Mouse (Mus musculus): ENCODE data around the gene Pcca. TPM values are rescaled to one million over a fixed set of nuclear protein-coding genes. Genes with fewer than 3 reads are reported as not detected.
"Not testable (repeated sequence)": the region's sequence is repeated elsewhere in the genome, so short reads cannot be mapped to it uniquely, and the experiment has no call there.

The Pcca gene
- polyA plus RNA-seq, 1 experiment, result 15.6 TPM

GRCm38 (mm10) chr14:122552761-122553445, 18.8 kb downstream of the Pcca start:
- no peak for DNase-seq (ENCODE audit: low read depth, low spot score)
- WGBS, result 60% methylated on average over 7 of the region's 7 CpGs

- WGBS, result 83% methylated on average over 9 of the region's 9 CpGs
- DNase-seq (ENCODE audit: low read depth, low spot score), result no peak
These were observed 23.2 kb downstream of the Pcca start for GRCm38 (mm10) chr14:122557353-122557752.

GRCm38 (mm10) chr14:122560893-122561452, 26.8 kb downstream of the Pcca start:
- WGBS, result 90% methylated on average over 1 of the region's 1 CpGs
- DNase-seq (ENCODE audit: low read depth, low spot score), result not testable (repeated sequence)

- no peak for DNase-seq (ENCODE audit: low read depth, low spot score)
- 94% methylated on average over 9 of the region's 9 CpGs for WGBS
These were observed 36.7 kb downstream of the Pcca start for GRCm38 (mm10) chr14:122570862-122571261.

GRCm38 (mm10) chr14:122574064-122574751, 40.1 kb downstream of the Pcca start:
- 68% methylated on average over 7 of the region's 7 CpGs for WGBS
- no peak for DNase-seq (ENCODE audit: low read depth, low spot score)

- DNase-seq (ENCODE audit: low read depth, low spot score), result no peak
- WGBS, result 89% methylated on average over 4 of the region's 4 CpGs
These were observed 43.7 kb downstream of the Pcca start for GRCm38 (mm10) chr14:122577816-122578215.

GRCm38 (mm10) chr14:122582057-122582456, 47.9 kb downstream of the Pcca start:
- 90% methylated on average over 4 of the region's 4 CpGs for WGBS
- no peak for DNase-seq (ENCODE audit: low read depth, low spot score)

- WGBS, result 80% methylated on average over 7 of the region's 7 CpGs
- no peak for DNase-seq (ENCODE audit: low read depth, low spot score)
These were observed 48.5 kb downstream of the Pcca start for GRCm38 (mm10) chr14:122582491-122583077.

GRCm38 (mm10) chr14:122584087-122584486, 50.0 kb downstream of the Pcca start:
- 89% methylated on average over 2 of the region's 2 CpGs for WGBS
- DNase-seq (ENCODE audit: low read depth, low spot score), result not testable (repeated sequence)

GRCm38 (mm10) chr14:122586942-122587341, 52.8 kb downstream of the Pcca start:
- 87% methylated on average over 4 of the region's 4 CpGs for WGBS
- DNase-seq (ENCODE audit: low read depth, low spot score), result no peak

- DNase-seq (ENCODE audit: low read depth, low spot score), result no peak
- WGBS, result 68% methylated on average over 5 of the region's 5 CpGs
These were observed 63.4 kb downstream of the Pcca start for GRCm38 (mm10) chr14:122597534-122597933.

GRCm38 (mm10) chr14:122598802-122599201, 64.7 kb downstream of the Pcca start:
- DNase-seq (ENCODE audit: low read depth, low spot score), result no peak
- 74% methylated on average over 2 of the region's 2 CpGs for WGBS

GRCm38 (mm10) chr14:122599839-122600238, 65.7 kb downstream of the Pcca start:
- 85% methylated on average over 9 of the region's 9 CpGs for WGBS
- DNase-seq (ENCODE audit: low read depth, low spot score), result no peak

- DNase-seq (ENCODE audit: low read depth, low spot score), result no peak
These were observed 68.6 kb downstream of the Pcca start for GRCm38 (mm10) chr14:122602701-122603100.

GRCm38 (mm10) chr14:122606499-122606898, 72.4 kb downstream of the Pcca start:
- WGBS, result 85% methylated on average over 1 of the region's 1 CpGs
- no peak for DNase-seq (ENCODE audit: low read depth, low spot score)

More at GRCm38 (mm10) chr14:122602701-122603100, 68.6 kb downstream of the Pcca start:
- 92% methylated on average over 2 of the region's 2 CpGs for WGBS

- DNase-seq (ENCODE audit: low read depth, low spot score), result no peak
- 84% methylated on average over 4 of the region's 4 CpGs for WGBS
These were observed 73.3 kb downstream of the Pcca start for GRCm38 (mm10) chr14:122607456-122607855.

- no peak for DNase-seq (ENCODE audit: low read depth, low spot score)
- WGBS, result 86% methylated on average over 2 of the region's 2 CpGs
These were observed 74.2 kb downstream of the Pcca start for GRCm38 (mm10) chr14:122608323-122608722.

GRCm38 (mm10) chr14:122611035-122611434, 76.9 kb downstream of the Pcca start:
- 99% methylated on average over 4 of the region's 4 CpGs for WGBS
- no peak for DNase-seq (ENCODE audit: low read depth, low spot score)

GRCm38 (mm10) chr14:122612317-122612716, 78.2 kb downstream of the Pcca start:
- WGBS, result 91% methylated on average over 3 of the region's 3 CpGs
- no peak for DNase-seq (ENCODE audit: low read depth, low spot score)

GRCm38 (mm10) chr14:122617656-122618055, 83.5 kb downstream of the Pcca start:
- WGBS, result 97% methylated on average over 2 of the region's 2 CpGs

More at GRCm38 (mm10) chr14:122617656-122618055, 83.5 kb downstream of the Pcca start:
- DNase-seq (ENCODE audit: low read depth, low spot score), result no peak
